Mouse (Mus musculus) kidney, postnatal 25 days (tissue): ENCODE measurements around the gene Galntl6.
A peak's percentile ranks its signal among the peaks of the same experiment; 100 is the strongest.

Experiments
- DNase-seq, 2 experiments: peaks; one replicate each; pipeline ENCODE4 v3.0.0; 2021; ENCODE audit warnings: mixed read lengths in 2 of 2

Gene Galntl6

GRCm38 (mm10) chr8:57758857-57759256, 1153.6 kb downstream of the Galntl6 start:
- no peak for DNase-seq

DNA sequence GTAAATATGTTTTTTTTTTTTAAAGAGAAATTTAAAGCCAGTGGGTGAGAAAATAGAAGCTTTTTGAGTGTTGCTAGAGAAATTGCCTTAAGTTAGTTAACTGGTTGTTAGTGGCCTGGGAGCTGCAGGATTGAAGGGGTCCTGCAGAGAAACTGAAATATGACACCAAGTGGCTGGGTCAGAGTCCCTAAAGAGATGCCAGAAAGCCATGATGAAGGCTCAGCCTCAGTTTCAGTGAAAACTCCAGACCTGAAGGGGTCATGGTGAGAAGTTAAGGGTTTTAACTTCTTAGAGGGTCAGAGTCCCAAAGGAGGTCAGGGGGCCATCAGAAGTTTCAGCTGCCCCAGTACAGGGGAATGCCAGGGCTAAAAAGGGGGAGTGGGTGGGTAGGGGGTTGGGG, 1155.0 kb downstream of the Galntl6 start:
- no peak for DNase-seq

DNA sequence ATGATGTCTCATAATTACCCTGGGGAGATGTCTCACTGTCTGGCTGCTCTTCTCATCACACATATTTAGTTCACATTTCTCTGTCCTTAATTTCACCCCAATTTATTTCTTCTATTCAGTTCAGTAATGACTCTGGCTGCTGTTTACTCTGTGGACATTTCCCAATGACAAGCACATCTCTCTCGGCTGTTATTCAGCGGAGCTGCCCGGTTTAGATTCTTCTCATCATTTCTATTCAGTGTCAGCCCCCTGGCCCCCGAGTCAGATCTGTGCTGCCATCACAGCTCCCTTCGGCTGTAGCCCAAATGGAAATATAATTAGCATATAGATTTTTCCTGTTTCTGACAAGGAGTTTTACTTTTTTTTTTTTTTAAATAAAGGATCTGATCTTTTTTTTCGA, 1158.4 kb downstream of the Galntl6 start:
- DNase-seq, result no peak

GRCm38 (mm10) chr8:57743636-57744035, 1168.8 kb downstream of the Galntl6 start:
- no peak for DNase-seq

DNA sequence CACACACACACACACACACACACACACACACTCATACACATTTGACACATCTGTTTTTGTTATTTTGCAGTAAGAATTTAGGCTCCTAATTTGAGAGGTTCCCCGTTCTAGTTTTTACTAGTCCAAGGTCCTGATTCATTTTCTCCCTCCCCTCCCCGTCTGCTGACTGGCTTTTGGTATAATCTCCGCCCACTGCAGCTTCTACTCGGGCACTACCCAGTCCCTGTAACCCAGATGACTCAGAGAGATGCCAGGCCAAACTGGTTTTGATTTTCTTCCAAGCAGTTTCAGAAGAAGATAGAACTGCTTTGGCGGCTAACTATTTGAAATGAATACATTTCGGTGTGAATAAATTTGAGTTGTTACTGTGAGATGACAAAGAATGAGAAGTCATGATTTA, 1170.5 kb downstream of the Galntl6 start:
- peak; percentile 5 to 54 for DNase-seq

- no peak for DNase-seq
These were observed 1171.1 kb downstream of the Galntl6 start for GRCm38 (mm10) chr8:57741309-57741708.

DNA sequence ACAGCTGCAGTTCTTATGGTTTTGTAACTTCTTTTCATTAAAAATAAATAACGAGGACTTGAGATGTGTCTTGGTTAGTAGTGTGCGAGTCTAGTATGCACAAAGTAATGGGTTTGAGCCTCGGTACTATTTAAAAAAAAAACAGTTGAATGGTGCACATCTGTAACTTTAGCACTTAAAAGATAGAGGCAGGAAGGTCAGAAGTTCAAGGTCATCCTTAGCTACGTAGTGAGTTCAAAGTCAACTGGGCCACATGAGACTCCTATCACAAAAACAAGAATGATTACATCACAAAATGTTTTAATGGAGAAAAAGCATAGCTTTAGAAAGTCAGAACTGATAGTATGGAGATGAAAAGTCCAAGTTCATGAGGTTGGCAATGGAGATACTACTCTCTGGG, 1175.2 kb downstream of the Galntl6 start:
- DNase-seq, result no peak

- no peak for DNase-seq
These were observed 1179.6 kb downstream of the Galntl6 start for GRCm38 (mm10) chr8:57732795-57733194.

DNA sequence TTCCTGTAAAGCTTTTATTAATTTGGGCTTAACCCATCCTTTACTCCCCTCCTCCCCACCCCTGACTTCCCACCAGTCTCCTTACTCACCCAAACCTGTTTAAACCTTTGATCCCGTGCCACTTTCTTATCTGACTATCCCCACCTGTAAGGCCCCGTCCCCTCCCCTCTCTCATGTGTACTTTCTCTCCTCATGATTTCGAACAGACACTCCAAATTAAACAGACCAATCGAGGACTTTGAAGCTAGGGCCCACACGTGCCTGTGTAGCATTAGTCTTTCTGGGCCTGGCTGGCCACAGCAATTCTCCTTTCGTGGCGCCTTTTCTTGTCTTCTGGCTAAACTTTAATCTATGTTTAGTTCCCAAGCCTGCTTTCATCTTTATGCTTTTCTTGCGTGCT, 1180.8 kb downstream of the Galntl6 start:
- peak in 1 of 2 experiments; percentile 5 for DNase-seq

- no peak for DNase-seq
These were observed 1184.2 kb downstream of the Galntl6 start for GRCm38 (mm10) chr8:57728276-57728675.

DNA sequence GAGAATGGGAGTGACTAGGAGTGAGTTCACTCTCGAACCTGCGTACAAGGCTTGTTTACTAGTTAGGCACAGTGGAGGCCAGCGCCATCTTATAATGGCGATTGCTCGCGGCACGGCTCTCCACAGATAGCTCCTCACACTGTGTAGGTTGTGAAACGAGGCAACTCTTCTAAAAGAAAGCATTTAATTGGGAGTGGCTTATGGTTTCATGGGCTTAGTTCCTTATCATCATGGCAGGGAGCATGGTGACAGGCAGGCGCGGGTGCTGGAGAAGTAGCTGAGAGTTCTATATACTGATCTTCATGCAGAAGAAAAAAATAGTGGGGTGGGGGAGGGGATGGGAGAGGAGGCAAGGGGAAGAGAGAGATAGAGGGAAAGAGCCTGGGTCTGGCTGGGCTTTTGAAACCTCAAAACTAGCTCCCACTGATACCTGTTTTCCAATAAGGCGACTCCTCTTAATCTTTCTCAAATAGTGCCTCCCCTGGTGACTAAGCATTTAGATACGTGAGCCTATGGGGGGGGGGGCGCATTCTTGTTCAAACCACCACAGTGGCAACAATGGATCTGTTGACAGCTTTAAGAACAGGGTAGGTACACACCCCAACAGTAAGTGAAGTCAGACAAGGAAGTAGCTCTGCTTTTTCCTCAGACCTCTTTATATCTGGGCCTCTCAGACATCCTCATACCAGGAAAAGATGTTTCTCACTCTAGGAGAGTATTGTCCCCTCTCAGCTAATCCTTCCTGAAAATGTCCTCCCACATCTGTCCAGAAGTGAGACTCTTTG, 1187.4 kb downstream of the Galntl6 start:
- no peak for DNase-seq
